Mouse (Mus musculus) testis, adult 2 months (tissue): ENCODE results near the gene Nav2.

Experiments used
- CTCF ChIP-seq: fragments of 200-500 bp; IDR thresholded peaks from 2 replicates; pipeline ENCODE4 v1.5.1; 2012; ENCODE audit warnings: low read depth, mild to moderate bottlenecking, inconsistent platforms, low read length, moderate library complexity; ENCODE audit not compliant: control insufficient read depth, insufficient read depth, insufficient replicate concordance
- POLR2A ChIP-seq: fragments of 200-500 bp; IDR thresholded peaks from 2 replicates; pipeline ENCODE4 v1.6.1; 2012; ENCODE audit warnings: low read depth, mild to moderate bottlenecking, inconsistent platforms, low read length, moderate library complexity; ENCODE audit not compliant: control insufficient read depth

GRCm38 (mm10) chr7:48864671-48865458 is 43.7 kb upstream of the Nav2 start:
- TF ChIP-seq CTCF: no peak
- TF ChIP-seq POLR2A: no peak
